Mouse (Mus musculus) gastrocnemius, postnatal 4 days (tissue): Measurements from ENCODE around the gene Arl5a. TPM values are rescaled to one million over a fixed set of nuclear protein-coding genes. Genes with fewer than 3 reads are reported as not detected.

Experiments used
- DNase-seq, 2 experiments: peaks; one replicate each; pipeline ENCODE4 v3.0.0; 2021 to 2022; ENCODE audit warnings: low spot score in 2 of 2, mixed read lengths in 2 of 2
- long read RNA-seq, 2 experiments: library from polyadenylated mRNA; stranded (forward); transcript quantifications; one replicate each; pipeline ENCODE4 v2.0.0; 2021
- total RNA-seq, 2 experiments: library from RNA; stranded (reverse); gene quantifications; 2 replicates each; pipeline ENCODE4 v1.2.3; 2021

The Arl5a gene
- 10 to 100 TPM; 46.0 to 51.7 TPM for total RNA-seq
- long read RNA-seq, experiment 1, full-length matches to known transcripts, result 44 of 69 reads
- long read RNA-seq, experiment 1, partial matches to known transcripts, result 0 of 69 reads
- long read RNA-seq, experiment 1, other reads (novel, unspliced or antisense), result 25 of 69 reads
- long read RNA-seq, experiment 2, full-length matches to known transcripts, result 30 of 51 reads
- long read RNA-seq, experiment 2, partial matches to known transcripts, result 1 of 51 reads
- long read RNA-seq, experiment 2, other reads (novel, unspliced or antisense), result 20 of 51 reads

GRCm38 (mm10) chr2:52424747-52425522 is at the start of gene Arl5a:
Arl5a (minus strand) TSS chr2:52424901.
- peak; percentile 98 to 99 for DNase-seq

DNA sequence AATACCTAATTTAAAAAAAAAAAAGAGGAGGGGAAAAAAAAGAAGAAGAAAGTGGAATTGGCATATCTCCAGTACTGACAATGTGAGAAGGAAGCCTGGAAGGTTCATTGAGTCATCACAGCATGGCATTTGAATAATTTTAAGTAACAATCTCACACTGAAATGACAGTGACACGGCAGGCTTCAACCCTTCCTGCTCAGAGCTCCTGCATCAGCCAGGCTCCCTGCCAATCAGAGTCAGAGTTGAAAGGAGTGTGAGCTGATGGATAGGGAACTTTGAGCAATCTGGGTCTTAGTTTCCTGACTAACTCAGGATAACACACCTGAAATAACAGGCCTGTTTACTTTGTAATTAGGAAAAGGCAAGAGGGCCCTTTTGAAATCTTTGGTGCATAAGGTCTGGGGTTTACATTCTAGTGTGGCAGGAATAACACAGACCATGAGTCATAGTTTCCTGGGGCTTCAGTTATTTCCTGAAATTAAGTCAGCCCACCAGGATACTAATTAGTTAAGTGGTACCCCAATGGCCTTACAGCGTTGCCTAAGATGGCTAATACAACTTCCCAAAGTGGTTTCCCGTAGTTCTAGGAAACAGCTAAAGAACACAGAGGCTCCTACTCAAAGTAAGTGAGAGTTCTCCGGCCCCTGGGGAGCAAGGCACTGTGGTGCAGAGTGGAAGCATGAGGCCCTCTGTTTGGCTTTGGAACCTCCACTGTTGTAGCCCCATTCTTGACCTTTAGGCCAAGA is 47.0 kb upstream of the Arl5a start:
- no peak for DNase-seq

- no peak for DNase-seq
These were observed 45.4 kb upstream of the Arl5a start for GRCm38 (mm10) chr2:52470044-52470560.

DNA sequence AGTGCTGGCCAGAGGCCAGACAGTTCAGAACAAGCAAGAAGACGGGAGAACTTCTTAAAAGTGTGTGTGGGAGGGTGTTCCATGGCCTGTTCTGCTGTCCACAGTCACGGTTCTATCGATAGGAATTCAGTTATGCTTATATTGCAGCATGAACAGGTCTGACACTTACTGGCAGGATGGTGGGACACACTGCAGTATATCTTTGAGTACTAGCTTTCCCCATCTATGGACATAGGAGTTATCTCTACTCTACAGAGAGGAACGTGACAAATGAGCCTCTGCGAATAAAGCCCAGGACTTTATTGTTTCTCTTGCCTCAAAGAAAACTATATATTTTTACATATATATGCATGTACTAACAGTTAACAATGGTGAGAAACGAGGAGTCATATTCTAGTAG is 42.9 kb upstream of the Arl5a start:
- no peak for DNase-seq

DNA sequence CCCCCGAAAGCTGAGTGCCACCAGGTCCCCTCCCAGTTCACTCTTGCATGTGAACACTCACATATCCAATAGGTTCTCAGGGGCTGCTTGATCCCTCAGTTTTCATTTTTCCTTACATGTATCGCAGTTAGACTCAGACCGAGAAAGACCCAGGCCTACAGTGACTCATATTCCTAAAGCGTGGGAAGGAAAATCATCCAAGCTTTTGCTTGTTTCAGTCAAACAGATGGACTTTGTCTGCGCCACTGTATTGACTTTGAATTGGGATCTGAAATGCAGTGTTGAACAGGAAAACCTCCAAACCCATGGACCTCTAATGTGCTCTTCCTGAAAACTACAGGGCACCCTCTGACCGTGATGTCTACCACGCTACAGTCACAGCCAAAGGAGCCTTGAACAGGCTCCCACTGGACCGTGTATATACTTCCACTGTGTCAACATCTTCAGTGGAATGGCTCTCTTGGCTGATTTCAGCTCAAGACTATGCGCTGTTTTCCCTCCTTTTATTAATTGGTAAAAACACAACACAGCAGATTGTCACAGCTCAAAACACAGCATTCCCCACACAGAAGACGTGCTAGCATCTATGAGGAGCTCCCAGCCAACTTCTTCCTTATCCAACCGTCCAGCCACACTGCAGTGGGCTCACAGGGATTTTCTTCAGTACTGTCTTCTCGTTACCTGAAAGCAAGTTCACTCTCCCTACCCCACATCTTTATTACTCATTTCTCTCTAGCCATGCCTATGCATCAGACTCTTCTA is 36.7 kb upstream of the Arl5a start:
- no peak for DNase-seq

GRCm38 (mm10) chr2:52455606-52456479 is 31.1 kb upstream of the Arl5a start:
- DNase-seq, result no peak

GRCm38 (mm10) chr2:52449818-52450217 is 25.1 kb upstream of the Arl5a start:
- DNase-seq, result no peak

GRCm38 (mm10) chr2:52448916-52449315 is 24.2 kb upstream of the Arl5a start:
- DNase-seq, result no peak

DNA sequence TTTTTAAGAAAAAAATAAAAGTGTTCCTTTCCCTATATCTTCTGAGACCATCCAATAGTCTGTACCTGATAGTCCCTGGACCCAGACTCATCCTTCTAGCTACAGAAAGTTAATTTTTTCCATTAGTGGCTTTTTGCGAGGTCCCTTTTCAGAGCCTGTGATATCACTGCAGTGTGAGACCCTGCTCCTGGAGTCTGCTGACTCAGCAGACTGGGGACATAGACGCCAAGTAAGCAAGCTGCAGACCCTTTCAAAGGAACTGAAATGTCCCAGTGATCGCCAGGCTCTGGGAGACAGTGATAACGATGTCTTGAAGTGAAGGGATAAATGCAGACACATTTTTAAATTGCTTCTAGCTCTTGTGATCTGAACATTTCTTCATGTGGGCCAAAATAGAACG is 21.9 kb upstream of the Arl5a start:
- DNase-seq, result no peak

- no peak for DNase-seq
These were observed 17.4 kb upstream of the Arl5a start for GRCm38 (mm10) chr2:52442125-52442524.

- DNase-seq, result no peak
These were observed 15.8 kb upstream of the Arl5a start for GRCm38 (mm10) chr2:52440420-52441015.

GRCm38 (mm10) chr2:52438437-52438836 is 13.7 kb upstream of the Arl5a start:
- DNase-seq, result no peak

- no peak for DNase-seq
These were observed 13.3 kb upstream of the Arl5a start for GRCm38 (mm10) chr2:52438013-52438412.

DNA sequence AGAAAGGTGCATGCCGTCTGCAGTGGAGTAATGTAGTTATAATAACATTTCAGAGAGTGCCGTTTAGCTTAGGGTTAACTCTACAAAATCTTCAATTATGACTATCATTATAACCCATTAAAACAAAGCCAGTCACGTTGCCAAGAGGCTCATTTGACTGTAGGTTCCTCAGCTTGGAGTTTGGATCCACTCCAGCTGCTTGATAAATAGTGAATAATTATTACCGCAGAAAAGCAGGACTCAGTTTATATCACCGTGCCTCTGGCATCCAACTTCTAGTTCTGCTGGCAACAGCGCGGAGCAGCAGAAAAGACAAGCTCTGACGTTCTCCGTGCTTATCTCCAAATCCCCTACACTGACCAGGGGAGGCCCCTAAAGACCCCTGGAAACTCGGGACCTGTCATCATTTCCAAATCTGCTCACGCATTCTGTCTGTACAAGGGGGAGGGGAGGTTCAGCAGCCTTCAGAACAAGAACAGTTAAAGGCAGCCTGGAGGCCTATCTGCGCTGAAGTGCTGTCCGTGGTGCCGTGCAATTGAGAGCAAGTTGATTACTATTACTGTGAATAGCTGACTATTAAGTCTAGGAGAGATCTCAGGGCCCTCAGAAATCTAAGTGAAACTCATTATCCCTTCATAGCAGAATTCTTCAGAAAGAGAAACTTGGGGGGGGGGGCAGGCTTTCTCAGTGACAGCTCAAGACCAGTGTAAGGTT is 11.4 kb upstream of the Arl5a start:
- DNase-seq, result no peak

- DNase-seq, result peak in 1 of 2 experiments; percentile 30
These were observed 8.7 kb upstream of the Arl5a start for GRCm38 (mm10) chr2:52433365-52433764.

- no peak for DNase-seq
These were observed 2.7 kb upstream of the Arl5a start for GRCm38 (mm10) chr2:52427383-52427782.

DNA sequence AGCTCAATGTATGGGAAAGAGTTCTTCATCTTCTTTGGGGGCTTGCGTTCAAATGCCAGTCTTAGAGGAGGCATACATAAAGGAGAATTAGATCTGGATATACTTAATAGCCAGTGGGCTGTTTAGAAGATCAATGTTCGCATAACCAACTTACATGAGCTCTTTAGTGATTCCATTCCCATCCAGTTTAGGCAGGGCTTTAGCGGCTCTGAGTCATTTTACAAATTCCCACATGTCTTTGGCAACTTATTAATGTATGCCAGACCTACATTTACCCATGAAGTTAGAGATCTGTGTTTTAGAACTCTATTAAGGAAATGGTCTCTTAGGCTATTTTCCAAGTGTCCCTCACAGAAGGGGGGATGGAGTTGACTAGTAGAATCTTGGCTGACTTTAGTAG is 1.3 kb upstream of the Arl5a start:
- no peak for DNase-seq

GRCm38 (mm10) chr2:52425523-52425795 is 758 bp upstream of the Arl5a start:
- no peak for DNase-seq

GRCm38 (mm10) chr2:52424248-52424728 is 413 bp downstream of the Arl5a start:
- peak; percentile 45 to 54 for DNase-seq
